ENCODE assay signal across 8 mouse cellular contexts in the genomic region with DNA sequence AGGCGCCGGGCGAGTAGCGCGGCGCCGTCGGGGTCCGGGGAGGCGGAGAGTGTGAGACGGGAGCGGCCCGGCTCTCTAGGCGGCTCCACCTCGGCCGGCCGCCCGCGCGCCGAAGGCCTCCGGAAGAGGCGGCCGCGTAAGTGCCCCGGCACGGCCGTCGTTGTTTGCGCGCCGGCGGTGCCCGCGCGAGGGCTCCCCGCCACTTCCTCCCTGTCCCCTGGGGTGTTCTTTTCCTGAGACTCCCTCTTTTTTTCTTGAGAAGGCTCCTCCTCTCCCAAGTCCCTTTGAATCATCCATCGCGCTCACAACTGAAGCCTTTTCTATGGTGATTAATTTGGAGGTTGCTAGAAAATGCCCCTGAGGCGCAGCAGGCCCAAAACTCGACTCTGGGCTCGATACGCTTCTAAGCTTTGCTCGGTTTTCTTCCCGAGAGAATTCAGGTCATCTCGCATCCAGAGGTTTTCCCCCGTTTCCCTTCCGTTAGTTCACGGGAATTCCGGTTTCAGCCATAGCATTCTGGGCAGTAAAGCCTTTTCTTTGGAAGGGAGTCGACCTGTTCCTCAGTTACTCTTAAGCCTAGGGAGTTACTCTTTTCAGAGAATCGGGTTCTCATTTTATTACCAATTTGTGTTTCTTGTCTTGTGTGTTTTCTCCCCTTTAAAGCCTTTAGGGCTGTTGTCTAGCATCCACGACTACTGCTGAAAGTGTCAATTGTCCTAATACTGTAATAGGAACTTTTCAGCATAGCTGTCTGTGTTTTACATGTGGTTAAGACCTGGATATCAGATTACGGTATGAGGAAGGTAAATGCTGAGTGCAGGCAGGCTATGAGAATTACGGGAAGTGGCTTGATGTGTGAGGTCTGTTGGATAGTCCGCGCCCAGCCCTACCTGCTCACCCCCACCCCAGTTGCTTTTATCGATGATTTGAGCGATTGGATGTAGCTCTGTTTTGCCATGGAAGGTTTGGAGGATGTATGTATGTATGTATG. TPM values are rescaled to one million over a fixed set of nuclear protein-coding genes. Genes with fewer than 3 reads are reported as not detected.
DNase-seq lines count a peak whose midpoint lies in the region; ATAC-seq lines count a peak whose summit lies in the region.

No protein-coding gene starts in this region.

- ATAC-seq in lung, embryonic 15.5 days (ENCODE audit: borderline replicate concordance, extremely low read depth, low FRiP score, low TSS enrichment) = peak; percentile 84

- peak overlapping the region; percentile 98 for H3K9ac ChIP-seq in lung, embryonic 15.5 days

- no peaks in the 10 kb centered on the region for H3K27me3 ChIP-seq in hindbrain, embryonic 10.5 days (ENCODE audit: insufficient read depth, poor library complexity, severe bottlenecking)
- no peaks in the 10 kb centered on the region for H3K27me3 ChIP-seq in lung, embryonic 15.5 days
- no peaks in the 10 kb centered on the region for H3K27me3 ChIP-seq in splenic B cell, adult 2 months (ENCODE audit: control insufficient read depth, insufficient read depth, low read length, poor library complexity, severe bottlenecking)

- H3K36me3 ChIP-seq in hindbrain, embryonic 10.5 days = 0 out of 2 replicates have a peak, but pooled peaks cover 10% of the 10 kb centered on the region
- H3K36me3 ChIP-seq in lung, embryonic 15.5 days = no peaks in the 10 kb centered on the region
- H3K36me3 ChIP-seq in splenic B cell, adult 2 months (ENCODE audit: control insufficient read depth, insufficient read depth, low read length, poor library complexity, severe bottlenecking) = no peaks in the 10 kb centered on the region

- peak; percentile 18 to 20 for DNase-seq in cerebellum, postnatal 14 days
- no peak for DNase-seq in cerebellum, adult 11-12 months
- peak; percentile 61 for DNase-seq in CD4-positive helper T cell, adult 2 months (ENCODE audit: low read depth, low spot score)
- DNase-seq in embryo, embryonic 11 days = peak; percentile 82
- DNase-seq in hindbrain, embryonic 10.5 days (ENCODE audit: low spot score) = peak; percentile 8
- peak; percentile 47 for DNase-seq in splenic B cell, adult 2 months (ENCODE audit: low read depth, low spot score)
- no peak for DNase-seq in layer of hippocampus, postnatal 36 days

- no peaks in the 10 kb centered on the region for H3K9me3 ChIP-seq in hindbrain, embryonic 10.5 days
- H3K9me3 ChIP-seq in lung, embryonic 15.5 days = no peaks in the 10 kb centered on the region

- H3K4me3 ChIP-seq in hindbrain, embryonic 10.5 days = peak overlapping the region; percentile 89
- H3K4me3 ChIP-seq in lung, embryonic 15.5 days = peak overlapping the region; percentile 84

- H3K27ac ChIP-seq in hindbrain, embryonic 10.5 days = peak overlapping the region; percentile 99
- H3K27ac ChIP-seq in lung, embryonic 15.5 days = peak overlapping the region; percentile 100

- WGBS in hindbrain, embryonic 10.5 days = under 1% methylated on average over 59 of the region's 59 CpGs
- under 1% methylated on average over 49 of the region's 59 CpGs for WGBS in lung, embryonic 15.5 days

- H3K4me2 ChIP-seq in lung, embryonic 15.5 days = peak overlapping the region; percentile 66

- peaks cover 38% of the 10 kb centered on the region for H3K4me1 ChIP-seq in hindbrain, embryonic 10.5 days (replicated peaks)
- peaks cover 36% of the 10 kb centered on the region for H3K4me1 ChIP-seq in lung, embryonic 15.5 days

RNA-seq across cellular contexts. Expression of a gene that starts 0.7 kb away (rescaled TPM):
- polyA plus RNA-seq in hindbrain, embryonic 10.5 days (2016; fragmentation: Nextera tagmentation; extraction: Ambion mirVana) = 44.9 and 46.8 TPM in 2 replicates
- polyA plus RNA-seq in lung, embryonic 15.5 days (2015; fragmentation: Nextera tagmentation; extraction: Ambion mirVana) = 37.5 and 39.6 TPM in 2 replicates
- total RNA-seq in layer of hippocampus, postnatal 36 days (2021) = 10 to 100 TPM; 54.5 to 59.4 TPM

RNA-seq across cellular contexts. Expression of a gene that starts 29.1 kb away (rescaled TPM):
- 16.4 and 19.0 TPM in 2 replicates for polyA plus RNA-seq in hindbrain, embryonic 10.5 days (2016; fragmentation: Nextera tagmentation; extraction: Ambion mirVana)
- polyA plus RNA-seq in lung, embryonic 15.5 days (2015; fragmentation: Nextera tagmentation; extraction: Ambion mirVana) = 18.5 and 19.7 TPM in 2 replicates
- total RNA-seq in layer of hippocampus, postnatal 36 days (2021) = 1 to 10 TPM; 6.5 to 6.8 TPM

RNA-seq across cellular contexts. Expression of a gene that starts 56.1 kb away (rescaled TPM):
- polyA plus RNA-seq in hindbrain, embryonic 10.5 days (2016; fragmentation: Nextera tagmentation; extraction: Ambion mirVana) = 27.2 and 32.7 TPM in 2 replicates
- 22.6 and 27.0 TPM in 2 replicates for polyA plus RNA-seq in lung, embryonic 15.5 days (2015; fragmentation: Nextera tagmentation; extraction: Ambion mirVana)
- 10 to 100 TPM; 22.2 to 25.7 TPM for total RNA-seq in layer of hippocampus, postnatal 36 days (2021)

Comparison
In these comparisons a context has a peak if more than half of its experiments do, and no peak if none do; other contexts are left out.
1. DNase-seq: peak in cerebellum, postnatal 14 days (2 of 2), CD4-positive helper T cell, adult 2 months (single experiment), embryo, embryonic 11 days (single experiment), hindbrain, embryonic 10.5 days (single experiment) and splenic B cell, adult 2 months (single experiment); none in cerebellum, adult 11-12 months (single experiment) and layer of hippocampus, postnatal 36 days (0 of 2).